Mouse (Mus musculus) erythroblast, adult 5-6 weeks (primary cell): ENCODE results near the gene Gm44965. TPM values are rescaled to one million over a fixed set of nuclear protein-coding genes. Genes with fewer than 3 reads are reported as not detected.

Source experiments
- ATAC-seq: replicated peaks from 2 replicates; pipeline ENCODE4 v1.8.0; 2016; ENCODE audit warnings: moderate number of reproducible peaks, mild to moderate bottlenecking, moderate TSS enrichment, inconsistent platforms; ENCODE audit not compliant: poor library complexity, low FRiP score, severe bottlenecking
- total RNA-seq, 2 experiments: library from RNA; stranded (forward) in 1 of 2; stranded (reverse) in 1 of 2; fragments of 150-400 nt in 1 of 2; fragments of 200-764, 138-1000 nt in 1 of 2; gene quantifications; 2 replicates each; pipeline versions ENCODE4 v1.2.3 to v1.2.4; 2015 to 2017; ENCODE audit warnings: low replicate concordance in 2 of 2

The Gm44965 gene
- total RNA-seq, 2 experiments from 2014 or later = not detected

- no peak for ATAC-seq
Observed at GRCm38 (mm10) chr6:48573981-48574380, 19.8 kb upstream of the Gm44965 start.

- no peak for ATAC-seq
Observed at GRCm38 (mm10) chr6:48578736-48579135, 15.0 kb upstream of the Gm44965 start.

- ATAC-seq = no peak
Observed at GRCm38 (mm10) chr6:48579215-48579648, 14.5 kb upstream of the Gm44965 start.

- no peak for ATAC-seq
Observed at GRCm38 (mm10) chr6:48581257-48581656, 12.5 kb upstream of the Gm44965 start.

GRCm38 (mm10) chr6:48582037-48582436, 11.7 kb upstream of the Gm44965 start:
- ATAC-seq = no peak

- ATAC-seq = no peak
Observed at GRCm38 (mm10) chr6:48589194-48589750, 4.5 kb upstream of the Gm44965 start, which contains the start of gene Gm45021. Gene Gm45021, plus strand, starts transcription at chr6:48589610.

GRCm38 (mm10) chr6:48591221-48591845, 2.4 kb upstream of the Gm44965 start:
- no peak for ATAC-seq

GRCm38 (mm10) chr6:48591871-48592270, 1.9 kb upstream of the Gm44965 start:
- no peak for ATAC-seq

- no peak for ATAC-seq
Observed at GRCm38 (mm10) chr6:48594043-48594738, 450 bp downstream of the Gm44965 start.

GRCm38 (mm10) chr6:48595278-48595677, 1.5 kb downstream of the Gm44965 start:
- no peak for ATAC-seq

GRCm38 (mm10) chr6:48596545-48597232, 2.9 kb downstream of the Gm44965 start:
- ATAC-seq = no peak

GRCm38 (mm10) chr6:48597233-48597625, 3.5 kb downstream of the Gm44965 start:
- no peak for ATAC-seq

GRCm38 (mm10) chr6:48600594-48600993, 6.9 kb downstream of the Gm44965 start:
- no peak for ATAC-seq

GRCm38 (mm10) chr6:48601271-48602079, 7.7 kb downstream of the Gm44965 start, which contains the start of gene Zfp775:
Gene Zfp775, plus strand, starts transcription at chr6:48602063.
- ATAC-seq = peak; percentile 99

- peak; percentile 70 for ATAC-seq
Observed at GRCm38 (mm10) chr6:48602080-48602741, 8.5 kb downstream of the Gm44965 start.

- no peak for ATAC-seq
Observed at GRCm38 (mm10) chr6:48608124-48608523, 14.4 kb downstream of the Gm44965 start.

GRCm38 (mm10) chr6:48609512-48609911, 15.8 kb downstream of the Gm44965 start:
- ATAC-seq = no peak

- ATAC-seq = no peak
Observed at GRCm38 (mm10) chr6:48610657-48611056, 16.9 kb downstream of the Gm44965 start.

GRCm38 (mm10) chr6:48613464-48613863, 19.7 kb downstream of the Gm44965 start:
- ATAC-seq = no peak
